Mouse (Mus musculus) urinary bladder, adult 2 months (tissue): ENCODE measurements around the gene Il17d. TPM values are rescaled to one million over a fixed set of nuclear protein-coding genes. Genes with fewer than 3 reads are reported as not detected.
A peak's percentile ranks its signal among the peaks of the same experiment; 100 is the strongest.

Source experiments
- DNase-seq: peaks from one replicate; pipeline ENCODE4 v3.0.0; 2022; ENCODE audit warnings: low spot score
- polyA plus RNA-seq: library from polyadenylated mRNA; depleted of rRNA; stranded (reverse); fragments of >200 nt; gene quantifications from 2 replicates; pipeline ENCODE4 v1.2.3, GENCODE M21; 2012; rRNA removed

Gene Il17d
- 19.3 and 21.4 TPM in 2 replicates for polyA plus RNA-seq

GRCm38 (mm10) chr14:57524671-57525387, at the start of gene Il17d:
Gene Il17d, plus strand, starts transcription at chr14:57524777.
- DNase-seq, result no peak

DNA sequence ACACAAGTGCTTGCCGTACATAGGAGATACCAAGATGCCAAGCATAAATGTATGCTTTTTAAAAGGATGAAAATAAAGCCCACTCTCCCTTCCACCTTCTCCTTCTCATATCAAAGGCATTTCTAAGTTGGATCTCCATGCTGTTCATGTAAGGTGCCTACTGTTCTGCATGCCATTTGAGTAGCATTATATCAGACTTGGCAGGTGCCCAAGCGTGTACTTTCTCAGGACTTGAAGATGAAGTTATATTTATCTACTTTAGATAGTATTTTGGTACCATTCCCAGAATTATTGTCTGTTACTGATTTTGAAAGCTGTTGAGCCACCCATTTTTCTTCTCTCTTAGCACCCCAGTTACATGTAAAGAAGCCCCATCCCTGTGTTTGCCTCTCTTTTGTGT, 49.5 kb upstream of the Il17d start:
- DNase-seq, result no peak

GRCm38 (mm10) chr14:57482262-57482661, 42.3 kb upstream of the Il17d start:
- DNase-seq, result no peak

DNA sequence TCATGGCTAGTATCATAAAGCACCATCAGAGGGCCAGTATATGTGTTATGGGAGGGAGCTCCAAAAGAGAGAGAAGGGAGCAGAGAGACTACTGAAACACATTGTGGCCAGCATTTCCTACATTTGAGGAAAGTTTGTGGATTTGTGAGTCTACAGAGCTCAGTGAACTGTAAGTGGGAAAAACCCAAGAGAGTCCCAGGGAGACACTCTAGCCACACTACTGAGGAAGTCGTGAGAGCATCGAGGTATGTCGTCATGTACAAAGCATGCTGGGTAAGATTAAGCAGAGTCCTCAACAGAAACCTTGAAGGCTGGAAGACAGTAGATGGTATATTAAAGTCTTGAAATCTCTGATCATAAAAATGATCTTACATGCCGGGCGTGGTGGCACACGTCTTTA, 40.4 kb upstream of the Il17d start:
- no peak for DNase-seq

GRCm38 (mm10) chr14:57489696-57490095, 34.9 kb upstream of the Il17d start:
- no peak for DNase-seq

- no peak for DNase-seq
Observed at GRCm38 (mm10) chr14:57493840-57494239, 30.7 kb upstream of the Il17d start.

- no peak for DNase-seq
Observed at GRCm38 (mm10) chr14:57503729-57504128, 20.8 kb upstream of the Il17d start.

DNA sequence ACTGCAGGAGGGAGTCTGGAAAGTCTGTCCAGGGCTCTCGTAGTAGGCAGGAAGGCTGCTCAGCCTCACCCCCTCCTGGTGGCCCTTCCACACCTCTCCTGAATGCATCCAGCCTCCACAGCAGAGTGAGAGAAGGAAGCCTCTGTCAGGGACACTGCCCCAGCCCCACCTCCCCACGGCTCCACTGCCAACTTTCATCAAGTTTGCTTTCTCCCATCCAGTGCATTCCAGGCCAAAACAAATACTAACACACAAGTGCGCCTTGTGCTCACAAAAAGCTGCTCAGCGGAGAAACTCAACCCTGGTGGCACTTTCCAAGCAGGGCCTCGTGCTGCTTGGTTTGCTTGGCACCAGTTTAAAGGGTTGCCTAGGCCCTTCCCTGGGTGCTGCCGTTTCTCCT, 15.0 kb upstream of the Il17d start:
- DNase-seq, result no peak

DNA sequence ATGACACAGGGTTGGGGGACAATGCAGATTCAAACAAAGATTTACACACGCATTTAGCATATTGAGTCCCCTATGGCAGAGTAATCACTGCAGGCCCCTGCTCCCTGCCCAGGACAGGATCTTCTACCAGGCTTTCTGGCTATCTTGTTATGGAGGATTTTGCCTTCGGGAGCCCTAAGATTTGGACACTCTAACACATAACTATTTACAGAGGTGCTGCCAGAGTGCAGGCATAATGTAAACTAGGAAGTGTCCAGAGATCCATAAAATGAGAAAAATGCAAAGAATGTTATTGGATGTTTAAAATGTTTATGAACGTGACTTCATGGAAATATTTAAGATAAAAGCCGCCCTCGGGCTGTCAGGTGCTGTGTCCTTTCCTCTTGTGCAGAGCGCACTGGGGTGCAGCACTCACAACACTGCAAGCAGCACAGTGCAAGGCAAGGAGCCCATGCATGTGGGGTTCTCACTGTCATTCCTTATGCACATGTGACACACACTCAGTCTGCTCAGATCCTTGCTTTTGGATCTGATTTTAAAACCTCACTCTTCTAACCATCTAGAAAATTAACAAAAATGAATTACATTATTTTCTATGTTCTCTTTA, 9.3 kb upstream of the Il17d start:
- DNase-seq, result no peak

DNA sequence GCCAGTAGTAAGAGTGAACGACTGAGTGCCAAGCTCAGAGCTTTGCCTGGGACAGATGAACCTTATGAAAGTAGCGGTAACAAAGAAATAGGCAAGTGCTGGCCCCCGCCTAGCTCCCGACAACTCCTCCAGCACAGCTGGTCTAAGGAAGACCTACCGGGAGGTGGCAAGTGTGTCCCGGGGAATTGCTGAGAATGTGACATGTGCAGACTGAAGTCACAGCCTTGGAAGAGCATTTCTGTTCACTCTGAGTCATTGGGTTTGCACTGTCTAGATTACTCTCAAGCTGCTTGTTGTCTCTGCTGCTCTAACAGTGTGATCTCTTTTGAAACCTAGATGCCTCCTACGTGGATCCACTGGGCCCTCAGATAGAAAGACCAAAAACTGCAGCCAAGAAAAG, 7.6 kb upstream of the Il17d start:
- no peak for DNase-seq

DNA sequence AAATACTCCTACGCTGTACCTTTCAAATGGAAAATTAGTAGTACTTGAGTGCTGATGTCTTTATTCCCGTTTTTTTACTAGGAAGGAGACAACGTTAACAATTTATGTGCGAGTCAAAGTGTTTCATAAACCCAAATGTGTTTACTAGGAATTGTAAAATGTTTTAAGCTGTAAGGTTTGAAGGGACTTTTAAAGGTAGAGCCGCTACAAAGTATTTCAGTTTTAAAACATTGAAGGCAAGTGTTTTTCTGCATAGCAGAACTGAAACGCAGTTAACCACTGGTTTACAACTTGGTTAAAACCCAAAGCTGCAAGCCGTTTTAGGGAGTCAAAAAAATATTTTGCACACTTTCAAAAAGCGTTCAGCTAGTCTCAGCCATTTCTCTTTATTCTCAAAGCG, 815 bp upstream of the Il17d start:
- no peak for DNase-seq

DNA sequence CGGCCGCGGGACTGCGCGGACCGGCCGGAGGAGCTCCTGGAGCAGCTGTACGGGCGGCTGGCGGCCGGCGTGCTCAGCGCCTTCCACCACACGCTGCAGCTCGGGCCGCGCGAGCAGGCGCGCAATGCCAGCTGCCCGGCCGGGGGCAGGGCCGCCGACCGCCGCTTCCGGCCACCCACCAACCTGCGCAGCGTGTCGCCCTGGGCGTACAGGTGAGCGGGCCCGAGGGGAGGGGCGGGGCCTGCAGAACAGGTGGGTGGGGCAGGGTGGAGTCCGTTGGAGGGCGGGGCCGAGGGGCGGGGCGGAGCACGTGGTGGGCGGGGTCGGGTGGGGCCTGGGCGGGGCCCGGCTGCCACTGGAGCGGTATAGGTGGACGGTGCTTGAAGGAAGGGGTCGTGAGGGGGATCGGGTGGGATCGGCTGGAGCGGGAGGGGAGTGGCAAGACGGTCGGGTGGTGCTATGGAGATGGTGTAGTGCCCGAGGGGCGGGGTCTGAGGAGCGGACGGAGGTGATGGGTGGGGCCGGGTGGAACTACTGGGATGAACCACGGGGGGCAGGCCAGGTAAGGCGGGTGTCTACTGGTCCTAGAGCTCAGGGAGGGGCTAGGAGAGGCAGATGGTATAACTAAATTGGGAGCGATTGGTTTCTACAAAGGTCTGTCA, 942 bp downstream of the Il17d start:
- peak; percentile 73 for DNase-seq

DNA sequence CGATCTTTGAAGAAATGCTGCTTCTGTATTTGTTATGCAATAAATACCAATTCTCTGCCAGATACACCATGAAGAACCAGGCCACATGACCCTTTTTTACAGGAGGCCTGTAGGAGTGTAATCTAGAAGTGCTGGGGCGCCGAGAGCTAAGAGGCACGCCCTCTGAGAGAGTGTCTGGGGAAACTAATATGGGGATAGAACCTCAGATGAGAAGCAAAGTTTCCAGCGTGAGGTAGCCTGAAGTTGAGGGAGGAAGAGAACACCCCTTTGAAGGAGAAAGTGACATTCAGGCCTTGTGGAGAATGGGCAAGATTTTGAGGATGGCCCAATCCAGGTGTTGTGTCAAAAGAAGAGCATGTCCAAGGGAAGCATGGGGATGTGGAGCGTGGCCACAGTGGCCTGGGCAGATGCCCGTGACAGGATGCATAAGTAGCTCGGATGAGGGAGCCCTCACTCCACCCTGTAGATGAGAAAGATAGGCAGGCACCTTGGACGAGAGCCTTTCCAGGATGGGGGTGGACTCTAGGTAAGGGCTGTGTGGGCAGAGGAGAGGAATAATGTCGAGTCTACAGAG, 1.6 kb downstream of the Il17d start:
- no peak for DNase-seq

GRCm38 (mm10) chr14:57527122-57527521, 2.5 kb downstream of the Il17d start:
- DNase-seq, result no peak

- DNase-seq, result no peak
Observed at GRCm38 (mm10) chr14:57527598-57527997, 3.0 kb downstream of the Il17d start.

DNA sequence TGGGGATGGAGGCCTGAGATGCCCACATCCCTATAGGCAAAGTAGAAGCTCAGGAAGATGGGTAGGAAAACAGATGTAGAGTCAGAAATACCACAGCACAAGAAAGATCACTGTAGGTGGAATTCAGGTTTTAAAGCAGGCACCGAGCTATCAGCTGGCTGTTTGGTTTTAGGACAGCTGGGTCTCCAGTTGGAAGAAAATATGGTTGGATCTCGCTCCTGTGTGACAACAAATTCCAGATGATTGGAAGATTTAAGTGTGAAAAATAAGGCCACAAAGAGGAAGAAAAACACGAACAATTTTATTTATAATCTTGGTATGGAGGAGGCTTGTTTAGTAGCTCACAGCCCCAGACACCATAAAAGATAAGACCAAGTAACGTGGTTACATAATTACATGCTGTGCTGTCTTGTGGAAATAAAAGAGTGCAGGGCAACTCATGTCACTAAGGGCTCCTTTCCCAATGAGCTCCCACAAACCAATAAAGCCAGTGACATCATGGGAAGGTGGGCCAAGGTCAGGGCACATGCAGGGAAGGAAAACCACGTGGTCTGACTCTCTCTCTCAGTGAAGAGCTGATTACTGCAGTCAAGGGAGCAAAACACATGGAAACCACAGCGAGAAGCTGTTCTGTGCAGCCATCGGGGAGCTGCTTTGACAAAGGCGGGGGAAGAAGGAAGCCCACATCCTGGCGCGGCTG, 4.7 kb downstream of the Il17d start:
- DNase-seq, result no peak

GRCm38 (mm10) chr14:57529786-57530515, 5.4 kb downstream of the Il17d start:
- no peak for DNase-seq

DNA sequence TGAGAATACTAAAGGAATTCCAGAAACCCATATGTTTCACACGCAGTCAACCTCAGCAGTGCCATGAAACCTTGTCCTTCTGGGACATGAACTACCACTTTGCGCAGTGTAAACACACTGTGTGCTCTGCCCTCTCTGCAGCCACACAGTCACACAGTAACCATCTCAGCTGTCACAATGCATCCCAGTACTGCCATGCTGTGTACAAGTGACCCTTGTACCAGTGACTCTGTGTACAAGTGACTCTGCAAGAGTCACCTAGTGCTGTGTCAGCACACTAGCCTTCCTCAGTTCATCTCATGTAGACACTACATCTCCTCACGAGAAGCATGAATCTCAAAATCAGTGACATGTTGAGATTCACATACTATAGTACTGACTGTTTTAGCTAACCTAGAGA, 8.0 kb downstream of the Il17d start:
- DNase-seq, result no peak

GRCm38 (mm10) chr14:57533214-57533613, 8.6 kb downstream of the Il17d start:
- peak; percentile 39 for DNase-seq

DNA sequence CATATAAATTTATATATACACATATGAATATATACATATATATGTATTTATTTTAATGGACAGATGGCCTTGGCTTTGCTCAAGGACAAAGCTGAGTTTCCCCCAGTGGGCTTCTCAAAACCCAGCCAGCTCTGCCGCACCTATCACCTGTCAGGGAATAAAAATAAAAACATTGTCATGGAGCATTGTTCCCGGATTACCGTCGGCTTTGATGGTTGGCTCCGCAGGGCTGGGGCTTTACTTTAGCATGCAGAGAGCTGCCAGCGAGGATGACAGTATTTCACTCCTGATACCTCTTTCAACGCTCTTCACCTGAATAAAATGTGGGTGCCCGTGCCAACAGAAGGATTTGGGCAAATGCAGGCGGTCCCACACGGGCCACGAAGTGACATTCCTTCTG, 9.3 kb downstream of the Il17d start:
- no peak for DNase-seq

- DNase-seq, result no peak
Observed at GRCm38 (mm10) chr14:57534346-57534745, 9.8 kb downstream of the Il17d start.

DNA sequence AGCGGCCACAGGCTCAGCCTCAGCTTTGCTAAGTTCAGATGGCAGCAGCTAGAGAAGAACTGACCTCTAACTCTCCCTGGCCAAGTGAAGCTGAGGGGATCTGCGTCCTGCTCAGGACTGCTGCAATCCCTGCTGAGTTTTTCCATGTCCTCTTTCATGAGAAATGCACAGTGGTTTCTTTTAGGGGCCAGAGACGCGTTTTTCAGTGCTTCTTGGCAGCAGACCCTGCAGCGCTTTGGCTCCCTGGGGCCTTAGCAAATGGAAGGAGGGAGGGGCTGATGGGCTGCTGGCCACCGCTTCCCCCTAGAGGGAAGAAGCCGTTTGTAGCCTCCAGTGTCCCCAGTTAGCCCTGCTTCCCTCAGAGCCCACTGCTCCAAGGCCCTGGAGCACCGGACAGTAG, 10.4 kb downstream of the Il17d start:
- DNase-seq, result no peak
